Mouse (Mus musculus): Measurements from ENCODE around the gene St6galnac1. TPM values are rescaled to one million over a fixed set of nuclear protein-coding genes. Genes with fewer than 3 reads are reported as not detected.

St6galnac1 gene
- polyA plus RNA-seq, 1 experiment from 2014 or later, result not detected

- no peak overlapping the region for H3K27ac ChIP-seq
- H3K4me2 ChIP-seq (replicated peaks), result no peak overlapping the region
- H3K9me3 ChIP-seq, result peaks cover 8% of the 10 kb centered on the region
- no peak overlapping the region for H3K4me3 ChIP-seq
- 0 out of 2 replicates have a peak, but pooled peaks cover 4% of the 10 kb centered on the region for H3K4me1 ChIP-seq
- no peaks in the 10 kb centered on the region for H3K36me3 ChIP-seq
- no peak for ATAC-seq (ENCODE audit: low FRiP score, low read depth)
- no peaks in the 10 kb centered on the region for H3K27me3 ChIP-seq
- no peak overlapping the region for H3K9ac ChIP-seq
- 88% methylated on average over 15 of the region's 15 CpGs for WGBS
Observed at GRCm38 (mm10) chr11:116720319-116720865, 54.9 kb downstream of the St6galnac1 start.

Other genes starting within 250 kb of the St6galnac1 start
- 2.3 and 2.9 TPM in 2 replicates for gene Sphk1, start 244.6 kb downstream of the St6galnac1 start, polyA plus RNA-seq (2015; fragmentation: Nextera tagmentation; extraction: Ambion mirVana)
- 10.3 and 12.1 TPM in 2 replicates for gene Ube2o, start 194.1 kb downstream of the St6galnac1 start, polyA plus RNA-seq (2015; fragmentation: Nextera tagmentation; extraction: Ambion mirVana)
- gene Aanat, start 189.1 kb downstream of the St6galnac1 start, polyA plus RNA-seq (2015; fragmentation: Nextera tagmentation; extraction: Ambion mirVana), result not detected in 2 replicates
- gene Rhbdf2, start 148.5 kb downstream of the St6galnac1 start, polyA plus RNA-seq (2015; fragmentation: Nextera tagmentation; extraction: Ambion mirVana), result 4.0 and 5.1 TPM in 2 replicates
- 0.56 and 0.83 TPM in 2 replicates for gene Prcd, start 122.0 kb downstream of the St6galnac1 start, polyA plus RNA-seq (2015; fragmentation: Nextera tagmentation; extraction: Ambion mirVana)
- gene Cygb, start 121.2 kb downstream of the St6galnac1 start, polyA plus RNA-seq (2015; fragmentation: Nextera tagmentation; extraction: Ambion mirVana), result 6.0 and 7.2 TPM in 2 replicates
- gene Mxra7, start 52.5 kb upstream of the St6galnac1 start, polyA plus RNA-seq (2015; fragmentation: Nextera tagmentation; extraction: Ambion mirVana), result 17.1 and 20.2 TPM in 2 replicates
- 72.2 and 79.0 TPM in 2 replicates for gene Mettl23, start 67.8 kb upstream of the St6galnac1 start, polyA plus RNA-seq (2015; fragmentation: Nextera tagmentation; extraction: Ambion mirVana)
- 76.6 and 82.6 TPM in 2 replicates for gene Jmjd6, start 67.9 kb upstream of the St6galnac1 start, polyA plus RNA-seq (2015; fragmentation: Nextera tagmentation; extraction: Ambion mirVana)
- 44.3 and 44.8 TPM in 2 replicates for gene Mfsd11, start 76.9 kb upstream of the St6galnac1 start, polyA plus RNA-seq (2015; fragmentation: Nextera tagmentation; extraction: Ambion mirVana)
- 789 and 792 TPM in 2 replicates for gene Srsf2, start 77.6 kb upstream of the St6galnac1 start, polyA plus RNA-seq (2015; fragmentation: Nextera tagmentation; extraction: Ambion mirVana)
- gene Mgat5b, start 143.4 kb upstream of the St6galnac1 start, polyA plus RNA-seq (2015; fragmentation: Nextera tagmentation; extraction: Ambion mirVana), result 1.6 and 1.7 TPM in 2 replicates